Mouse (Mus musculus) ES-Bruce4 (cell line): ENCODE results near the gene Col6a5.

Experiments
- CTCF ChIP-seq: IDR thresholded peaks from one replicate; pipeline ENCODE4 v1.8.1; 2011; ENCODE audit warnings: low read depth, low read length
- POLR2A ChIP-seq: IDR thresholded peaks from one replicate; pipeline ENCODE4 v1.8.1; 2011; ENCODE audit warnings: low read length; ENCODE audit not compliant: insufficient read depth

- TF ChIP-seq CTCF = no peak
- TF ChIP-seq POLR2A = no peak
Observed at GRCm38 (mm10) chr9:105949755-105950154, 10.7 kb downstream of the Col6a5 start.
